Mouse (Mus musculus) G1E (cell line): ENCODE data around the gene Olfr1461. TPM values are rescaled to one million over a fixed set of nuclear protein-coding genes. Genes with fewer than 3 reads are reported as not detected.

Source experiments
- ATAC-seq: 2 replicates; pipeline ENCODE4 v1.8.0; 2016; ENCODE audit warnings: mild to moderate bottlenecking; ENCODE audit not compliant: insufficient number of reproducible peaks, poor library complexity, low FRiP score, severe bottlenecking; ENCODE audit errors: extremely low read depth
- DNase-seq: peaks from one replicate; pipeline ENCODE4 v3.0.0; 2012; ENCODE audit warnings: low spot score
- H3K27me3 ChIP-seq: 2 replicates; pipeline ENCODE4 v1.6.1; 2012; ENCODE audit warnings: mild to moderate bottlenecking, low read length, inconsistent platforms; ENCODE audit not compliant: insufficient read depth
- H3K36me3 ChIP-seq: replicated peaks from 2 replicates; pipeline ENCODE3; 2012; ENCODE audit warnings: mild to moderate bottlenecking, inconsistent platforms
- H3K4me1 ChIP-seq: 2 replicates; pipeline ENCODE4 v1.6.1; 2012; ENCODE audit warnings: low read depth, low read length, inconsistent platforms, mixed read lengths; ENCODE audit not compliant: insufficient read depth
- H3K4me3 ChIP-seq: 2 replicates; pipeline ENCODE4 v1.5.1; 2012; ENCODE audit warnings: low read depth, mild to moderate bottlenecking, inconsistent platforms, low read length, moderate library complexity, mixed read lengths
- H3K9me3 ChIP-seq: replicated peaks from 2 replicates; pipeline ENCODE4 v1.6.1; 2012; ENCODE audit warnings: inconsistent platforms
- CTCF ChIP-seq: IDR thresholded peaks from 2 replicates; pipeline ENCODE4 v1.5.1; 2012; ENCODE audit warnings: low read depth, low read length, inconsistent platforms, mixed read lengths
- GATA1 ChIP-seq: IDR thresholded peaks from 2 replicates; pipeline ENCODE4 v1.6.1; 2012; ENCODE audit warnings: borderline replicate concordance, low read length, inconsistent platforms, mixed read lengths
- GATA2 ChIP-seq: IDR thresholded peaks from 2 replicates; pipeline ENCODE4 v1.6.1; 2012; ENCODE audit warnings: low read depth, low read length, inconsistent platforms, borderline replicate concordance
- POLR2AphosphoS5 ChIP-seq: IDR thresholded peaks from 2 replicates; pipeline ENCODE4 v1.6.1; 2012; ENCODE audit warnings: low read depth, low read length, inconsistent platforms; ENCODE audit not compliant: insufficient replicate concordance
- TAL1 ChIP-seq: conservative IDR thresholded peaks from 2 replicates; pipeline ENCODE4 v1.6.1; 2012; ENCODE audit warnings: low read depth, low read length, inconsistent platforms, mixed read lengths
- polyA plus RNA-seq: library from polyadenylated mRNA; stranded (reverse); fragments of >175 nt; gene quantifications from 2 replicates; pipeline ENCODE4 v1.2.3, GENCODE M21; 2012
- total RNA-seq, 2 experiments: library from RNA; stranded (forward) in 1 of 2; stranded (reverse) in 1 of 2; fragments of 200-1000 nt in 1 of 2; fragments of >200 nt in 1 of 2; fragmentation: Nextera tagmentation in 1 of 2; gene quantifications; 2 replicates each; pipeline ENCODE4 v1.2.3; 2014 to 2017

Gene Olfr1461
- total RNA-seq (2014; fragmentation: Nextera tagmentation) = not detected in 2 replicates
- total RNA-seq (2017) = 0.05 TPM in 1 of 2 replicates, not detected in the other
- not detected in 2 replicates for polyA plus RNA-seq

DNA sequence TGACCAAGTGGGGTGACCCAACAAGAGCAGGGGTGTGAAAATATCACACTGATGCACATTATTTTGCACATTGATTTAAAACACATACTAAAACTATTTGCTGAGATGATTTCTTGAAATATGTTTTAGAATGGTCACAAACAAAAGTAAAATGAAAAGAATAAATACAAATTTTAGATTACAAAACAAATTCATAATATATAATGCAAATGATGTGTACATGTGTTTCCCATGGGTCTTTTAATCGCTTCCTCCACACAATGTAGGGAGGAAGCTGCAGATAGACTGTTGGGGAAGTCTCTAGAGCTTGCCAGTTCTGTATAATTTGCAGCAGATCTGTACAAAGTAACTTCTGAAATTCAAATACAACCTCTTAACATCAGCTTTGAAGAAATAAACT is at the start of gene Olfr1461:
Gene Olfr1461, plus strand, starts transcription at position 301 of the 400 bp plus-strand sequence.
- no peaks in the 10 kb centered on the region for H3K27me3 ChIP-seq
- TF ChIP-seq GATA2 (no peak), TAL1 (no peak), CTCF (no peak), GATA1 (no peak), POLR2AphosphoS5 (no peak)
- H3K36me3 ChIP-seq = no peaks in the 10 kb centered on the region
- no peaks in the 10 kb centered on the region for H3K4me1 ChIP-seq
- no peaks in the 10 kb centered on the region for H3K9me3 ChIP-seq
- no peak within 1 kb of the TSS for H3K4me3 ChIP-seq
- DNase-seq (no peak), ATAC-seq (no peak)

GRCm38 (mm10) chr19:13149449-13149848 is 13.4 kb upstream of the Olfr1461 start, which contains the start of gene Olfr1459:
Gene Olfr1459 (minus strand): TSS chr19:13149549.
- Histone ChIP-seq H3K9me3 (no peaks in the 10 kb centered on the region), H3K36me3 (no peaks in the 10 kb centered on the region), H3K4me3 (no peak within 1 kb of the TSS), H3K27me3 (no peaks in the 10 kb centered on the region), H3K4me1 (no peaks in the 10 kb centered on the region)
- TF ChIP-seq TAL1 = no peak
- TF ChIP-seq POLR2AphosphoS5 = no peak
- no peak for TF ChIP-seq GATA1
- TF ChIP-seq GATA2 = no peak
- TF ChIP-seq CTCF = no peak
- DNase-seq (no peak), ATAC-seq (no peak)

DNA sequence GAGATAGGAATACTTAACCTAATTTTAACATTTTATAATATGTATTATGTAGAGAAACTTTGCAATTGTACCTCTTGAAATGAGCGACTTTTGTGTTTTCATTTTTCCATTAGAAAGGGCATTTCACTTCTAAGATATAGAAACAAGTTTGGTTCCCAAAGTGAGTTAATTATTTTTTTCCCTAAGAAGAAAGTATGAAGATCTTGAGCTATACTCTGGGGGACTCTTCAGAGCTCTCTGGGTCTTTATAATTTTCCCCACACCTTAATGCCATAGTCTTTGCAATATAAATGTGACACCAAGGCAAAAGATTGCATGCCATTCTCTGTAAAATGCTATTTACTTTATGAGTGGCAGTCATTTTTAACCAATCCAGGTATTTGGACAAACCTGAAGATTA is 22.6 kb downstream of the Olfr1461 start, which contains the start of gene Olfr1462:
Gene Olfr1462, plus strand, starts transcription at position 301 of the 400 bp plus-strand sequence.
- Histone ChIP-seq H3K9me3 (no peaks in the 10 kb centered on the region), H3K36me3 (no peaks in the 10 kb centered on the region), H3K4me3 (no peak within 1 kb of the TSS), H3K4me1 (no peaks in the 10 kb centered on the region), H3K27me3 (no peaks in the 10 kb centered on the region)
- no peak for TF ChIP-seq POLR2AphosphoS5
- TF ChIP-seq GATA1 = no peak
- no peak for TF ChIP-seq GATA2
- TF ChIP-seq TAL1 = no peak
- no peak for TF ChIP-seq CTCF
- DNase-seq = no peak
- no peak for ATAC-seq

Other genes with a start within 250 kb of the Olfr1461 start
- gene Olfr1448, start 238.6 kb upstream of the Olfr1461 start, total RNA-seq (2014; fragmentation: Nextera tagmentation) = not detected in 2 replicates
- gene Olfr1448, start 238.6 kb upstream of the Olfr1461 start, total RNA-seq (2017) = 0.11 and 0.12 TPM in 2 replicates
- gene Olfr1448, start 238.6 kb upstream of the Olfr1461 start, polyA plus RNA-seq = not detected in 2 replicates
- gene Olfr1449, start 232.2 kb upstream of the Olfr1461 start, total RNA-seq (2014; fragmentation: Nextera tagmentation) = not detected in 2 replicates
- gene Olfr1449, start 232.2 kb upstream of the Olfr1461 start, total RNA-seq (2017) = 0.49 TPM in 1 of 2 replicates, not detected in the other
- not detected in 2 replicates for gene Olfr1449, start 232.2 kb upstream of the Olfr1461 start, polyA plus RNA-seq
- not detected in 2 replicates for gene Olfr1450, start 212.7 kb upstream of the Olfr1461 start, total RNA-seq (2014; fragmentation: Nextera tagmentation)
- 0.16 TPM in 1 of 2 replicates, not detected in the other for gene Olfr1450, start 212.7 kb upstream of the Olfr1461 start, total RNA-seq (2017)
- not detected in 2 replicates for gene Olfr1450, start 212.7 kb upstream of the Olfr1461 start, polyA plus RNA-seq
- gene Olfr1451, start 168.0 kb upstream of the Olfr1461 start, total RNA-seq (2014; fragmentation: Nextera tagmentation) = not detected in 2 replicates
- gene Olfr1451, start 168.0 kb upstream of the Olfr1461 start, total RNA-seq (2017) = 0.27 TPM in 1 of 2 replicates, not detected in the other
- gene Olfr1451, start 168.0 kb upstream of the Olfr1461 start, polyA plus RNA-seq = not detected in 2 replicates
- gene Olfr1453, start 134.7 kb upstream of the Olfr1461 start, total RNA-seq (2014; fragmentation: Nextera tagmentation) = not detected in 2 replicates
- 0.23 and 0.38 TPM in 2 replicates for gene Olfr1453, start 134.7 kb upstream of the Olfr1461 start, total RNA-seq (2017)
- not detected in 2 replicates for gene Olfr1453, start 134.7 kb upstream of the Olfr1461 start, polyA plus RNA-seq
- gene Olfr1454, start 102.4 kb upstream of the Olfr1461 start, total RNA-seq (2014; fragmentation: Nextera tagmentation) = not detected in 2 replicates
- gene Olfr1454, start 102.4 kb upstream of the Olfr1461 start, total RNA-seq (2017) = 0.05 TPM in 1 of 2 replicates, not detected in the other
- gene Olfr1454, start 102.4 kb upstream of the Olfr1461 start, polyA plus RNA-seq = not detected in 2 replicates
- not detected in 2 replicates for gene Olfr1457, start 65.1 kb upstream of the Olfr1461 start, total RNA-seq (2014; fragmentation: Nextera tagmentation)
- gene Olfr1457, start 65.1 kb upstream of the Olfr1461 start, total RNA-seq (2017) = 0.12 TPM in 1 of 2 replicates, not detected in the other
- not detected in 2 replicates for gene Olfr1457, start 65.1 kb upstream of the Olfr1461 start, polyA plus RNA-seq
- gene Olfr1458, start 56.2 kb upstream of the Olfr1461 start, total RNA-seq (2014; fragmentation: Nextera tagmentation) = not detected in 2 replicates
- gene Olfr1458, start 56.2 kb upstream of the Olfr1461 start, total RNA-seq (2017) = not detected in 2 replicates
- not detected in 2 replicates for gene Olfr1458, start 56.2 kb upstream of the Olfr1461 start, polyA plus RNA-seq
- not detected in 2 replicates for gene Olfr1459, start 13.5 kb upstream of the Olfr1461 start, total RNA-seq (2014; fragmentation: Nextera tagmentation)
- gene Olfr1459, start 13.5 kb upstream of the Olfr1461 start, total RNA-seq (2017) = 0.12 and 0.27 TPM in 2 replicates
- not detected in 2 replicates for gene Olfr1459, start 13.5 kb upstream of the Olfr1461 start, polyA plus RNA-seq
- not detected in 2 replicates for gene Olfr1462, start 22.7 kb downstream of the Olfr1461 start, total RNA-seq (2014; fragmentation: Nextera tagmentation)
- gene Olfr1462, start 22.7 kb downstream of the Olfr1461 start, total RNA-seq (2017) = 0.11 and 0.52 TPM in 2 replicates
- gene Olfr1462, start 22.7 kb downstream of the Olfr1461 start, polyA plus RNA-seq = not detected in 2 replicates
- gene Olfr1463, start 68.3 kb downstream of the Olfr1461 start, total RNA-seq (2014; fragmentation: Nextera tagmentation) = not detected in 2 replicates
- 0.35 TPM in 1 of 2 replicates, not detected in the other for gene Olfr1463, start 68.3 kb downstream of the Olfr1461 start, total RNA-seq (2017)
- not detected in 2 replicates for gene Olfr1463, start 68.3 kb downstream of the Olfr1461 start, polyA plus RNA-seq
- not detected in 2 replicates for gene Olfr1465, start 152.5 kb downstream of the Olfr1461 start, total RNA-seq (2014; fragmentation: Nextera tagmentation)
- 0.12 and 0.22 TPM in 2 replicates for gene Olfr1465, start 152.5 kb downstream of the Olfr1461 start, total RNA-seq (2017)
- not detected in 2 replicates for gene Olfr1465, start 152.5 kb downstream of the Olfr1461 start, polyA plus RNA-seq
- not detected in 2 replicates for gene Olfr1466, start 175.9 kb downstream of the Olfr1461 start, total RNA-seq (2014; fragmentation: Nextera tagmentation)
- 0.33 TPM in 1 of 2 replicates, not detected in the other for gene Olfr1466, start 175.9 kb downstream of the Olfr1461 start, total RNA-seq (2017)
- not detected in 2 replicates for gene Olfr1466, start 175.9 kb downstream of the Olfr1461 start, polyA plus RNA-seq
- not detected in 2 replicates for gene Olfr1467, start 199.2 kb downstream of the Olfr1461 start, total RNA-seq (2014; fragmentation: Nextera tagmentation)
- 0.05 and 0.06 TPM in 2 replicates for gene Olfr1467, start 199.2 kb downstream of the Olfr1461 start, total RNA-seq (2017)
- not detected in 2 replicates for gene Olfr1467, start 199.2 kb downstream of the Olfr1461 start, polyA plus RNA-seq
- gene Olfr1469, start 244.8 kb downstream of the Olfr1461 start, total RNA-seq (2014; fragmentation: Nextera tagmentation) = not detected in 2 replicates
- gene Olfr1469, start 244.8 kb downstream of the Olfr1461 start, total RNA-seq (2017) = 0.16 and 0.17 TPM in 2 replicates
- not detected in 2 replicates for gene Olfr1469, start 244.8 kb downstream of the Olfr1461 start, polyA plus RNA-seq